Mouse (Mus musculus) MEL (cell line): ENCODE data around the gene Map6d1.

Source experiments
- MAFK ChIP-seq: IDR thresholded peaks from 2 replicates; pipeline ENCODE4 v1.6.1; 2011; ENCODE audit warnings: low read depth, mild to moderate bottlenecking, low read length, improper control_type of control experiment, borderline replicate concordance
- ZMIZ1 ChIP-seq: IDR thresholded peaks from 2 replicates; pipeline ENCODE4 v1.6.1; 2012; ENCODE audit warnings: low read depth, mild to moderate bottlenecking, inconsistent platforms, low read length, improper control_type of control experiment, moderate library complexity

GRCm38 (mm10) chr16:20280238-20280637 lies 39.1 kb upstream of the Map6d1 start:
- TF ChIP-seq ZMIZ1 (no peak), MAFK (no peak)
